Mouse (Mus musculus): ENCODE results near the gene Grid1. TPM values are rescaled to one million over a fixed set of nuclear protein-coding genes. Genes with fewer than 3 reads are reported as not detected.

Grid1 gene
- polyA plus RNA-seq, 1 experiment from 2014 or later: not detected

DNA sequence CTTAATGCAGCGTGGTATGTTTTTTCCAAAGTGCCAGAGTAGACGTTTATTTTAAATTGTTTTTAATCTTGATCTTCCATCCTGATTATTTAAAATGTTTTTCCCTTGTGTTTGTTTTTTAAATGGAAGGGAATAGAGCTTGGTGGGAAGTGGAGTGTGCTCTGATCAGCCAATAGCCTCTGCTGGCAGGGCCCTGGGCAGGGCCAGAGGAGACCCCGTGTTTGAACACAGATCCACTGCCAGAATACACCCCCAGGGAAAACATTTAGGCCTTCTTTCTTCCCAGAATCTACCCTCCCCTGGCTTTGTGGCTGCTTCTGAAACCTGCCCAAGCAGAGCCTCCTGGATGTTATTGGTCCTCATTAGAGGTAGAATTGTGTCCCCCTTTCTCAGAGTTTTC, 188.8 kb downstream of the Grid1 start:
- in situ Hi-C loops (cut with MboI; ENCODE audit: low pct_unique_long_range_greater_than_20kb): no loop called here
- no peak for TF ChIP-seq CTCF (IDR thresholded peaks at IDR 0.05)
- DNase-seq (ENCODE audit: low read depth, low spot score) (no peak), ATAC-seq (no peak)
- ChIA-PET CTCF (no interaction called here), POLR2A (no interaction called here)
- H3K27me3 ChIP-seq: peaks cover 7% of the 10 kb centered on the region

DNA sequence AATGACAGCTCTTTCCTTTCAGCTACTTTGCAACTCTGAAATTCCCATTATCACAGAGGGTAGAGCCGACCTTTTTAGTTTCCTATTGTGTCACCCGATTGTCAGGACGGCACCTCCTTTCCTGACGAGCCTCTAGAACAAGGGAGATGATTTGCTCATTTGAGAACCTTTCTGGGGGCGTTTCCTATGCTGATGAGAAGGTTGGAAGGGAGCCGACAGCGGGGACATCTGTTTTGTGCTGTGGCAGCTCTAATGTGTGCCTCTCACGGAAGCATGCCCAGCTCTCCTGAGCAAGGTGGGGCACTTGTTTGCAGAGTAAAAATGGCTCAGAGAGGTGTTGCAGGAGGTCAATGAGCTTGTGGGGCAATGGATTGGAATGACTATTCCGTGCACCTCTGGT, 189.2 kb downstream of the Grid1 start:
- ATAC-seq (no peak), DNase-seq (ENCODE audit: low read depth, low spot score) (no peak)
- TF ChIP-seq CTCF (IDR thresholded peaks at IDR 0.05): no peak
- ChIA-PET CTCF (no interaction called here), POLR2A (no interaction called here)
- H3K27me3 ChIP-seq: peaks cover 7% of the 10 kb centered on the region
- in situ Hi-C loops (cut with MboI; ENCODE audit: low pct_unique_long_range_greater_than_20kb): no loop called here

DNA sequence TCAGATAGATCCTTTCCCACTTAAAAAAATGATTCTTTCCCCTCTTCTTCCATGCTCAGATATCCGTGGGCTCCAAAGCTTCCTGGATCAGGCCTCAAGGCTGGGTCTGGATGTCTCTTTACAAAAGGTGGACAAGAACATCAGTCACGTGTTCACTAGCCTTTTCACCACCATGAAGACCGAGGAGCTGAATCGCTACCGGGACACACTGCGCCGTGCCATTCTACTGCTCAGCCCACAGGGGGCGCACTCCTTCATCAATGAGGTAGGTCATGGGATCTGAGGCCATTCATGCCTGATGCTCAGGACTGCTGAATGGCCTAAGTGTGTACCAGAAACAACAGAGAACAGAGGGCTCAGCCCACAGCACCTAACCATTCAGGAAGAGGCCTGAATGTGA, 206.8 kb downstream of the Grid1 start:
- no peak for DNase-seq (ENCODE audit: low read depth, low spot score)
- H3K27me3 ChIP-seq: no peaks in the 10 kb centered on the region
- ChIA-PET POLR2A (no interaction called here), CTCF (no interaction called here)
- in situ Hi-C loops (cut with MboI; ENCODE audit: low pct_unique_long_range_greater_than_20kb): no loop called here
- no peak for ATAC-seq
- no peak for TF ChIP-seq CTCF (IDR thresholded peaks at IDR 0.05)

DNA sequence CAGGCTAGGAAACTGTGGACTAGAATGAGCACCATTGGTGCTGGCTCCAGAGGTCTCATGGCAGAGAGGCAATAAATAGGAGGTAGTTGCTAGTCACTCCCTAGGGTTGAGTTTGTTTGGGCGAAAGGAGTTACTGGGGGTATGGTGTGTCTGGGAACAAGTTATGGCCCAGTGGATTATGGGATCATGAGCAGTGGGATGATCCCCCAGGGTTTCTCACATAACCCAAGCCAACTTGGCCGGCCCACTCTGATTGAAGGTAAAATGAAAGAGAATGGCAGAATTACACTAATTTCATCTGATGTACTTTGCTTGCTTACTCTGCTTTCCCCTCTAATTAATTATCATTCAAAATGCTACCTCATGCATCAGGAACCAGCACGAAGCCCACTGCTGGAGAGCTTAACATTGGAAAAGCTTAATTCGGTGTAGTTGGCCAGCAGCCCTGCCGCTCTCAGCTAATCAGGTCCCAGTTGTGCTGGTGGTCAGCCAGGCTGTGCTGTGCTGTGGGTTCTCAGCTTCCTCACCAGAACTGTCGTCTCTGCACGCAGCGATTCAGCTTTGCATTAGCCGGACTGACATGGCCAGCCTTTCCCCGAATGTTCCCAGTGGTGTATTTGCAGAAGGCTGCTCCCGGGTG, 207.7 kb downstream of the Grid1 start:
- CTCF ChIA-PET: no interaction called here
- no peak for TF ChIP-seq CTCF (IDR thresholded peaks at IDR 0.05)
- DNase-seq (ENCODE audit: low read depth, low spot score): no peak
- in situ Hi-C loops (cut with MboI; ENCODE audit: low pct_unique_long_range_greater_than_20kb): no loop called here
- POLR2A ChIA-PET: no interaction called here
- ATAC-seq: no peak
- no peaks in the 10 kb centered on the region for H3K27me3 ChIP-seq

DNA sequence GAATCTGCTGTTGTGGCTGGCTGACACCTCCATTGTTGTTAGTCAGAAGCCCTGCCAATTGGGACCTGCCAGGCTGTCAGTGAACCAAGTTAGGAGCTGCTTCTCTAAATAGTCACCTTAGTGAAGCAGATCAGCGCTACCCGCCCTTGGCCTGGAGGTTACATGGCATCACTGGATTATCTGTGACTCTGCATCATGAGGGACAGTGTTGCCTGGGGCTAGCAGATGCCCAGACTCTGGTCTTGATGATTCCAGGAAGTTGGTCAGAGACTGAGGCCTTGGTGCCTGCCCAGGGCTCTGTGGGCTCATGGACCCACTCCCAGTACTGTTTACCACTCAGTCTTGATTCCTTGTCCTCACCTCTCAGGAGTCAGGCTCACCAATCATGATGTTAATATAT, 209.7 kb downstream of the Grid1 start:
- no peak for DNase-seq (ENCODE audit: low read depth, low spot score)
- H3K27me3 ChIP-seq: no peaks in the 10 kb centered on the region
- ChIA-PET POLR2A (interaction anchor here (0.6 kb wide), 1 partner anchor 823 kb away, joined by 3 read pairs; no protein-coding TSS in a partner anchor), CTCF (no interaction called here)
- in situ Hi-C loops (cut with MboI; ENCODE audit: low pct_unique_long_range_greater_than_20kb): no loop called here
- ATAC-seq: no peak
- TF ChIP-seq CTCF (IDR thresholded peaks at IDR 0.05): no peak

DNA sequence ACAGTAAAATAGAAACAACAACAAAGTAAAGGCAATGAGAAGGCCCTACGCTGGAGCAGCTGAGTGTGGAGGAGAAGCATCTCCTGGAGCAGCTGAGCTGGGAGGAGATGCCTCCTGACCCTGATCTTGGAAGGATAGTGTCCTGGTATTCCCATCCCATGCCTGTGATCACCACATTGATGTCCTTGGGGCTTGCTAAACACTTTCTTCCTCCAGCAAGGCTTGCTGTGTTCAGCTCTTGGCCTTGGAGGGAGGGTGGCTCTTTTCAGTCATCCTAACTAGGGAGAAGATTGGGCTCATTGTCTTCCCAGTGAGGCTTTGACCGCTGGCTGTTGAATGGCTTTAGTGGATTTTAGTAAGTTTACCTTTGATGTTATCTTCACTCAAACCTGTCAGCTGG, 210.4 kb downstream of the Grid1 start:
- DNase-seq (ENCODE audit: low read depth, low spot score) (no peak), ATAC-seq (no peak)
- no peak for TF ChIP-seq CTCF (IDR thresholded peaks at IDR 0.05)
- CTCF ChIA-PET: no interaction called here
- POLR2A ChIA-PET: no interaction called here
- in situ Hi-C loops (cut with MboI; ENCODE audit: low pct_unique_long_range_greater_than_20kb): no loop called here
- no peaks in the 10 kb centered on the region for H3K27me3 ChIP-seq

DNA sequence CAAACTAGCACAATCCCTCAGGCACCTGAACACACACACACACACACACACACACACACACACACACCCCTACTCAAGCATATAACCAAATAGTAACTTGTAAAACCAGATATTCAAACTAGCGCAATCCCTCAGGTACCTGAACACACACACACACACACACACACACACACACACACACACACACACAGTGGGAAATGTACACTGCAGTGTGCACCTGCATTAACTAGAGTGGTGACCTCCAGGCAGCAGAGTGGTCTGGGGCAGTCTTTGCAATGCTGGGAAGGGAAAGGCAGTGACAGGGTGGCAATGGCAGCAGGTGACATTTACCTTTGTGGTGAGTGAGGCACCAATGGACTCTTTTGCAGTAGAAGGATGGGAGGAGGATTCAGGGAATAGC, 212.4 kb downstream of the Grid1 start:
- ATAC-seq: no peak
- in situ Hi-C loops (cut with MboI; ENCODE audit: low pct_unique_long_range_greater_than_20kb): no loop called here

DNA sequence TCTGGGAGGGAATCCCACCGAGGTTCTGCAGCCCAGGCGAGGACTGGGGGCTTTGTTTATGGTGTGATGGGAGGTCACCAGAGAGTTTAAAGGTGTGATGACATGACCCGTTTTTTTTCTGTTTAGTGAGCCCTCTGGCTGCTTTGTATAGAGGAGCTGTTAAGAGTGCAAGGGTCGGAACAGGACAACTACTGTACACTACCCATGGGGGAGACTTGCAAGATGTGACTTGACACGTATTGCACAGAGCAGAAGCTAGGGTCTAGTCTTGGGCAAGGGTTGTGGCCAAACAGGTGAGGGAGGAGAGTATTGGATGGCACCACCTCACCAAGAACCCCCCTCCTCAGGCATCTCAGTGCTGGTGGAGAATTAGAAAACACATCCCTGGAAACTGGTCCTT, 224.4 kb downstream of the Grid1 start:
- POLR2A ChIA-PET: interaction anchor here (0.6 kb wide), 1 partner anchor 1864 kb away, joined by 4 read pairs; no protein-coding TSS in a partner anchor
- no peak for ATAC-seq
- CTCF ChIA-PET: no interaction called here
- no peak for TF ChIP-seq CTCF (IDR thresholded peaks at IDR 0.05)
- in situ Hi-C loops (cut with MboI; ENCODE audit: low pct_unique_long_range_greater_than_20kb): no loop called here
- peaks cover 5% of the 10 kb centered on the region for H3K27me3 ChIP-seq
- DNase-seq (ENCODE audit: low read depth, low spot score): no peak

More for the DNA sequence above, 212.4 kb downstream of the Grid1 start:
- ChIA-PET POLR2A (interaction anchor here (0.6 kb wide), 1 partner anchor 71 kb away, joined by 4 read pairs; no protein-coding TSS in a partner anchor), CTCF (no interaction called here)
- no peak for DNase-seq (ENCODE audit: low read depth, low spot score)
- H3K27me3 ChIP-seq: no peaks in the 10 kb centered on the region
- TF ChIP-seq CTCF (IDR thresholded peaks at IDR 0.05): no peak

DNA sequence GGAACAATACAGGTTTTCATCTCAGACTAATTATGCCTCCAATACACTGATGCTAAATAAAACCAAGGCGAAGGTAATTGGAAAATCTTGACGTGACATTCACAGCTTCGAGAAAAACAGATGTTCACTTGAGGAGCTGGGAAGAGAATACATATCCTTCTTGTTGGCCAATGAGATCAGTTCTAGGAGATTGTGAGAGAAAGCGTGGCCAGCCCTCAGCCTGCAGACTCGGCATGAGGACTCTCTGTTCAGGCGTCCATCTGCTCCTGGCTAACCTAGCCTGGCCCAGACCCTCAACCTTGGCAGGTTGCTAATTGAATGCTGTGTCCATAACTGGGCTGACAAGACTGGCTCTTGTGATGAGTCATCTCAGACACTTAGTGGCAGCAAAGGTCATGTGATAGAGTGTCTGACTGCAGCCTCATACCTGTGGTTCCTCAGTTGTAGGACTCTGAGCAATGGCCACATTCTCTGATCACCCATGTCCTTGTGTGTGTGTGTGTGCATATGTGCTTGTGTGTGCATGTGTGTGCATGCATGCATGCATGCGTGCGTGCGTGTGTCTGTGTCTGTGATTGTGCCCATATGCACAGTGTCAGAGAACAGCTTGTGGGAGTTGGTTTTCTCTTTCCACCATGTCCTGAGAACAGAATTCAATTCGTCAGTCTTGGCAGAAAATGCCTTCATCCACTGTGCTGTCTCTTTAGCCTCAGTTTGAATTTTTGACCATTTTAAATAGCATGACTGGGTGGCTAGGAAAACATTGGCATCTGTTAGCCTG, 225.2 kb downstream of the Grid1 start:
- no peak for ATAC-seq
- no peak for DNase-seq (ENCODE audit: low read depth, low spot score)
- ChIA-PET POLR2A (interaction anchor here (0.6 kb wide), 1 partner anchor 1863 kb away, joined by 4 read pairs; no protein-coding TSS in a partner anchor), CTCF (no interaction called here)
- in situ Hi-C loops (cut with MboI; ENCODE audit: low pct_unique_long_range_greater_than_20kb): no loop called here
- H3K27me3 ChIP-seq: peaks cover 5% of the 10 kb centered on the region
- TF ChIP-seq CTCF (IDR thresholded peaks at IDR 0.05): no peak

DNA sequence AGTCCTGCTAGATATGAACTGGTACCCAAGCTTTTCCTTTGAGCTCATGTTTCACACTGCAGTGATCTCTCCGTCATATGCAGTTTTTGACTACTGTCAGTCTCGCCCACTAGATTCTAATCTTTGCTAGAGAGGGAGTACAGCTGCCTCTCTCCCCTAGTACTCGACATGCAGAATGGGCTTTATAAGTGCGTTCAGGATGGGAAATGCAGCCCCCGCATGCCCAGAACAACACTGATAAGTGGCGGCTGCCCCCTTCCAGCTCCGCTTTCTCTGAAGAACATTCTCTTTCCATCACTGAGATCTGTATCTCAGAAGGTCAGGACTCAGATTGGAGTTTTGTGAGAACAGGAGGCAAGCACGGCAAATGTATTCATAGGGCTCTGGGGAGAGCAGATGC, 229.3 kb downstream of the Grid1 start:
- in situ Hi-C loops (cut with MboI; ENCODE audit: low pct_unique_long_range_greater_than_20kb): no loop called here
- TF ChIP-seq CTCF (IDR thresholded peaks at IDR 0.05): no peak
- POLR2A ChIA-PET: no interaction called here
- no peak for DNase-seq (ENCODE audit: low read depth, low spot score)
- ATAC-seq: no peak
- CTCF ChIA-PET: interaction anchor here (1.1 kb wide), 1 partner anchor 11 kb away, joined by 3 read pairs; no protein-coding TSS in a partner anchor
- H3K27me3 ChIP-seq: peaks cover 5% of the 10 kb centered on the region

DNA sequence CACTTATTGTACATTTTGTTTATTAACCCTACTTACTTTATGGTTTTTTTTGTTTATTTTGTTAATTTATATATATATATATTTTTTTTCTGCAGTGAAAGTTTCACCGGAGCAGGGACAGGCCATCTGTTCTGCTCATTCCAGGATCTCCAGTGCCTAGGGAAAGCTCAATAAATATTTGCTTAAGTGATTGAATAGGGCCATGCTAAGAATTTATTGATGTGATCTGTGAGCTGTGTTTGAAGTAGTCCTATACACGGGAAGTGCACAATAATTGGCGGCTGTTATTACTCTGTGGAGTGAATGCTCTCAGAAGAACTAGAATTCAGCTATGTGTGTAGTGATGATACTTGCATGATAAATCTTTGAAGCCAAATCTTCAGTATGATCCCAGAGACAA, 234.2 kb downstream of the Grid1 start:
- H3K27me3 ChIP-seq: no peaks in the 10 kb centered on the region
- ATAC-seq: no peak
- CTCF ChIA-PET: no interaction called here
- in situ Hi-C loops (cut with MboI; ENCODE audit: low pct_unique_long_range_greater_than_20kb): no loop called here
- DNase-seq (ENCODE audit: low read depth, low spot score): no peak
- POLR2A ChIA-PET: no interaction called here
- no peak for TF ChIP-seq CTCF (IDR thresholded peaks at IDR 0.05)

Data from Patski (cell line).